Mouse (Mus musculus) heart, adult 2 months (tissue): ENCODE data around the gene Ubxn1.
A peak's percentile ranks its signal among the peaks of the same experiment; 100 is the strongest.

ENCODE experiments used
- CTCF ChIP-seq: fragments of 200-600 bp; IDR thresholded peaks from 2 replicates; pipeline ENCODE4 v1.8.1; 2022; ENCODE audit warnings: antibody characterized with exemption, mild to moderate bottlenecking, moderate library complexity
- EP300 ChIP-seq: fragments of 200-500 bp; IDR thresholded peaks from 2 replicates; pipeline ENCODE4 v1.6.1; 2011; ENCODE audit warnings: low read depth, low read length, control low read depth; ENCODE audit not compliant: insufficient read depth
- POLR2A ChIP-seq: fragments of 200-500 bp; IDR thresholded peaks from 2 replicates; pipeline ENCODE4 v1.6.1; 2011; ENCODE audit warnings: mild to moderate bottlenecking, low read depth, low read length, control low read depth; ENCODE audit not compliant: insufficient read depth

DNA sequence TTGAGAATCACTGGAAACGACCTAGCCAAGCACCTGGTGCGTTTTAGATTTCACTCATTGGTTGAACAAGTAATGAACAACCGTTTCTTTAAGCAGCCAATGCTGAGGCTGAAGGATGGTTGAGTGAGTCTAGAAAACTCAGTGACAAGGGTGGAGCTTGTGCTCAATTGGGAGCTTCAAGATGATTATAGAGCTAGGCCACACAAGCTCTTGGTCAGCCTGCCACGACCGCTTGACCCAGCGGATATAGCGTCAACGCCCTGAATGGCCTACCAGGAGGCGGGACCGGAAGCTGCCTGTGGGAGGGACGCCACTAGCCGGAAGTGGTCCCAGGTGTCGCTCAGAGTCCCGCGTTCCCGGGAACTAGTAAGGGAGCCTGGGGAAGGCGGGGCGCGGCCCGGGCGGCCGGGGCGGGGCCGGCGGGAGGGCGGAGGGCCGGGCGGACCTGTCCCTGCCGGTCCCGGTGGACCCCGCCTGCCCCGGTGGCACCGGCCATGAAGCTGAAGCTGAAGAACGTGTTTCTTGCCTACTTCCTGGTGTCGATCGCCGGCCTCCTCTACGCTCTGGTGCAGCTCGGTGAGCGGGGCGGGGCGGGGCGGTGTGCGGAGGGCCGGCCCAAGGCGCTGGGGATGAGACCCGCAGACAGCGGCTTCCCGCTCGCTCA lies 48.9 kb downstream of the Ubxn1 start, which contains the start of gene B3gat3:
- TF ChIP-seq POLR2A (peak; percentile 99), CTCF (no peak), EP300 (peak; percentile 50; the same call in 1 of the 2 replicates)
